Mouse (Mus musculus): Measurements from ENCODE around the gene Phldb3.

GRCm38 (mm10) chr7:24630116-24630880 is 19.7 kb downstream of the Phldb3 start:
- TF ChIP-seq CTCF (IDR thresholded peaks at IDR 0.05; ENCODE audit: low read depth): no peak
- no peak for TF ChIP-seq EP300 (IDR thresholded peaks at IDR 0.05; ENCODE audit: low read depth)
